Mouse (Mus musculus) heart, postnatal 10 days (tissue): ENCODE results near the gene Zrsr1. TPM values are rescaled to one million over a fixed set of nuclear protein-coding genes. Genes with fewer than 3 reads are reported as not detected.

ENCODE experiments used
- DNase-seq, 2 experiments: peaks; one replicate each; pipeline ENCODE4 v3.0.0; 2021
- intact Hi-C: fragments of 180-260 bp; cut with DNase I; formaldehyde crosslinking; loops from one replicate; pipeline ENCODE4 v1.15.1; 2025
- total RNA-seq, 2 experiments: library from RNA; stranded (reverse); gene quantifications; 2 replicates each; pipeline ENCODE4 v1.2.3; 2021

Gene Zrsr1
- total RNA-seq, 2 experiments from 2014 or later: 8.8 to 10.1 TPM

DNA sequence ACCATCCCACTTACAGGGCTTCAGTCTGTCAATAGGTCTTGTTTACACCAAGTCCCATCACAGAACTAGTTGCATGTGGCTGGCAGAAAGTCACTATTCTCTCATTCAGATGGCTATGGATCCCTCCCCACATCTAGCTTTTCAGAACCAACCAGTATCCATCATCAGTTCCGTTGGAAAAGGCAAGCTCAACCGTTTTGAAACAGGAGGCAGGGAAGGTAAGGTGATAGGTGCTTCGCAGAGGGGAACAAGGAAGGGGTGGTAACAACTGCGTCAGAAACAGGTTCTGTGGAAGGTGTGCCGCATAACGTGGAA lies 35.3 kb downstream of the Zrsr1 start:
- intact Hi-C loops: loop anchor here (2.0 to 5.0 kb wide), 3 partner anchors 16 to 265 kb away; partner anchors contain the start of genes Cct4 and Xpo1
- DNase-seq: no peak

GRCm38 (mm10) chr11:23007481-23008180 lies 35.8 kb downstream of the Zrsr1 start, which contains the start of gene Fam161a:
Gene Fam161a (plus strand): TSS chr11:23007531.
- peak; percentile 92 for DNase-seq

GRCm38 (mm10) chr11:23008181-23008823 lies 36.5 kb downstream of the Zrsr1 start:
- intact Hi-C loops: loop anchor here (5.0 kb wide), 2 partner anchors 249 to 264 kb away; partner anchors contain the start of gene Xpo1
- peak; percentile 85 to 87 for DNase-seq

More at GRCm38 (mm10) chr11:23007481-23008180, 35.8 kb downstream of the Zrsr1 start, which contains the start of gene Fam161a:
- intact Hi-C loops: loop anchor here (2.0 to 5.0 kb wide), 3 partner anchors 17 to 265 kb away; partner anchors contain the start of genes Cct4 and Xpo1

GRCm38 (mm10) chr11:23008824-23009200 lies 37.0 kb downstream of the Zrsr1 start:
- intact Hi-C loops: loop anchor here (5.0 kb wide), 2 partner anchors 248 to 263 kb away; partner anchors contain the start of gene Xpo1
- no peak for DNase-seq

DNA sequence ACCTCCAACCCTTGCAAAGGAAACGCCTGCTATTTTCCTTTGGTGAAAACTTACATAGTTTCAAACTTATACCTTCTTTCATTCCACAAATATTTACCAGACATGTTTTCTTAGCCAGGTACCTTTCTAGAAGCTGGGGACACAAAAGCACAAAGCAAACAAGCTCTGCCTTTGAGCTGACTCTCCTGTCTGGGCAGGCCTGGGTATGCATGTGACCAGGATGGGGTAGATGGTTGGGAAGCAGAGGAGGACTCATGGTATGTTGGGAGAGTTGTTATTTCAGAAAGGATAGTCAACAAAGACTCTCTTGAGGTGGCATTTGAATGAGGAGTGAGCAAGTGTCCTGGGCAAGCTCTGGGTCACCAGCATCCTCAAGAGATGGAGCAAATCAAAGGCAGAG lies 41.3 kb downstream of the Zrsr1 start:
- no peak for DNase-seq
- intact Hi-C loops: no loop called here

DNA sequence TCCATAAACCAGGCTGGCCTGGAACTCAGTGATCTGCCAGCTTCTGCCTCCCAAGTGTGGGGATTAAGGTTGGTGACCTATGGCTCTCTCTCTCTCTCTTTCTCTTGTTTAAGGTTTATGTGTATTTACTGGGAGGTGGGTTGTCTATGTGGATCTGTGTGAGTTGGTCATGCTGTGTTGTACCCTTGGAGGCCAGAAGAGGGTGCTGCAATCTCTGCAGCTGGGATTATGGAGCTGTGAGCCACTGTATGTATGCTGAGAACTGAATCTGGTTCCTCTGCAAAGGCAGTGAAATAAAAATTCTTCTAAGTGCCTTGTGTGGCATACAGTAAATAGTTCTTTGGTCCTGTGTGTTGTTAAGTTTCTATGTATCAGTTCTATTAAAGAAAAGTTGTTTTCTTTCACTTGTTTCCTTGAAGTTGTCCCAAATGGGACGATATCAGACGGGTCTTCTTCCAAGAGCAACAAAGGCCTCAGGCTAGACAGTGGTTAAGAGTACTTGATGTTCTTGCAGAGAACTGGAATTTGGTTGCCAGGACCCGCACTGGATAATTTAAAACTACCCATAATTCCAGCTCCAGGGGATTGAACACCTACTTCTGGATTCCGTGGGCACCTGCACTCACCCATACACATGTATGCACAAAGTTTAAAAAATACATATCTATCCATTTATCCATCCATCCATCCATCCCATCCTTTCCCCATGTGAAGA lies 41.9 kb downstream of the Zrsr1 start:
- DNase-seq: no peak
- intact Hi-C loops: no loop called here

- intact Hi-C loops: loop anchor here (5.0 kb wide), 1 partner anchor 117 kb away; no protein-coding TSS in a partner anchor
- DNase-seq: no peak
Observed at GRCm38 (mm10) chr11:23014996-23015395, 43.2 kb downstream of the Zrsr1 start.

DNA sequence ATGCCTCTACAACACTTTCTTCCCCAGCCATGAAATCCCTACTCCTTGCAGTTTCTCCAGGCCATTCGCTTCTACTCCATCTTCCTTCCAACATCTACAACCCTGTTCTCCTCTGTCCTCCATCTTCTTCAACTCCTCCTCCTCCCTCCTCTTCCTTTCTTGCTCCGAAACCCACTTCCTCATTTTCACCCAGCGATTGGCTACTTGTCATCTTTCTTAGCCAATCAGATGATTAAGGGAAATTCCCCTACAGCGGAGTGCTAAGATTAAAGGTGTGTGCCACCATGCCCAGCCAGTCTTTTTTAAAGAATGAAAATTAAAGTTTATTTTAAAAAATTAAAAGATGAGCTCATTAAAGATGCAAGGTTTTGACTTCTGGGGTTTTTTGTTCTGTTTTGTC lies 46.1 kb downstream of the Zrsr1 start:
- no peak for DNase-seq
- intact Hi-C loops: loop anchor here (2.0 to 5.0 kb wide), 2 partner anchors 43 to 114 kb away; no protein-coding TSS in a partner anchor

DNA sequence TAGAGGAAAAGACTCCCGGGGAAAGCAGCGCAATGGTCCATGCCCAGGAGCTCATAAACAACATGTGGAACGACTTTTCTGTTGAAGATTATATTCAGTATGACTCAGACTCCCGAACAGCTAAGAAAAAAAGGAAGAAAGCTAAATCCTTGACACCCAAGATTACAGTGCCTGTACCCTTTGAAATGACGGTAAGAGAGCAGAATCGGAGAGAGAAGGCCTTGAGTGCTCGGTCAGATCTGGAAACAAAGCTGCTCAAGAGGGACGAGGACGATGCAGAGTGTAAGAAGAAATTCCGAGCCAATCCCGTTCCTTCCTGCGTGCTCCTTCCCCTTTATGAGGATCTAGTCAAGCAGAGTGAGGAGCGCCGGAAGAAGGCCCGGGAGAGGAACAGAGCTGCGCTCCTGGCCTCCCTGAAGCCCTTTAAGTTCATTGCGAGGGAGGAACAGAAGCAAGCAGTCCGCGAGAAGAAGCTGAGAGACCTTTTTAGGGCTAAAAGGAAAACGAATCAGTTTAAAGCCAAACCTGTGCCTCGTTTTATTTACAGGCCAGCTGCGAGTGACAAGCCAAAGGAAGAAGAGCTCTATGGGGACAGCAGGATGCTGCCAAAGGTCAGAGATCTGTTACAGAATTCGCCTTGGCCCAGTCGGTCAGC lies 48.4 kb downstream of the Zrsr1 start:
- no peak for DNase-seq
- intact Hi-C loops: no loop called here

DNA sequence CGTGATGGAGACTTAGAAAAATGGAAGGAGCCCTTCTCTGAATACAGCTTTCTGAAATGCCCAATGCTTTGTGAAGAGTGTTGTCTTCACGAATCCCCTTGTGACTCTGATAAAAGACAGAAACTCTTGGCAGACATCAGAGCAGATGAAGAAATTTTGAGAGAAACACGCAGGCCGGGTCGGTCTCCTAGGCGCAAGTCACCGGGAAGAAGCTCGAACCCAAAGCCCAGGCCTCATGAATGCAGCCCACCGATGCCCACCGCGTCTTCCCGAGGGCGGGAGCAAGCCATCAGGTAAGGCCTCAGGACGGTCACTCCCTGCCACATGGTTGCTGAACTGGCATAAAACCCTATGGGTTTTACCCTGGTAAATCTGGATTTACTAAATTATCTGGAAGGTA lies 49.0 kb downstream of the Zrsr1 start:
- intact Hi-C loops: no loop called here
- DNase-seq: no peak

- intact Hi-C loops: no loop called here
- DNase-seq: no peak
Observed at GRCm38 (mm10) chr11:23023155-23023554, 51.4 kb downstream of the Zrsr1 start.

- DNase-seq: no peak
- intact Hi-C loops: no loop called here
Observed at GRCm38 (mm10) chr11:23024169-23024568, 52.4 kb downstream of the Zrsr1 start.

Other genes starting within 250 kb of the Zrsr1 start
- gene B3gnt2, start 111.0 kb upstream of the Zrsr1 start, total RNA-seq: 1 to 10 TPM; 6.5 to 8.3 TPM
- gene Gm28048, start 10.1 kb downstream of the Zrsr1 start, total RNA-seq: 10 to 100 TPM in 1 of 2 experiments, 1 to 10 TPM in 1; 8.5 to 10.8 TPM
- gene Commd1, start 10.4 kb downstream of the Zrsr1 start, total RNA-seq: 100 to 1,000 TPM; 179 to 180 TPM
- gene Cct4, start 18.5 kb downstream of the Zrsr1 start, total RNA-seq: 100 to 1,000 TPM; 134 to 139 TPM
- 1 to 10 TPM; 2.0 TPM for gene Fam161a, start 35.5 kb downstream of the Zrsr1 start, total RNA-seq